Mouse (Mus musculus) embryonic facial prominence, embryonic 10.5 days (tissue): Measurements from ENCODE around the gene Usp22. TPM values are rescaled to one million over a fixed set of nuclear protein-coding genes. Genes with fewer than 3 reads are reported as not detected.
"Not testable (repeated sequence)": the region's sequence is repeated elsewhere in the genome, so short reads cannot be mapped to it uniquely, and the experiment has no call there.

ENCODE experiments used
- DNase-seq: peaks from one replicate; pipeline ENCODE4 v3.0.0-alpha.2; 2017; ENCODE audit warnings: low spot score
- H3K27ac ChIP-seq: fragments of 300-500 bp; sonication (generic); replicated peaks from 2 replicates; pipeline ENCODE4 v1.5.1; 2016; ENCODE audit warnings: mild to moderate bottlenecking
- H3K27me3 ChIP-seq: fragments of 300-500 bp; sonication (generic); replicated peaks from 2 replicates; pipeline ENCODE4 v1.6.1; 2016; ENCODE audit warnings: low read depth, mild to moderate bottlenecking; ENCODE audit not compliant: poor library complexity, severe bottlenecking
- H3K36me3 ChIP-seq: fragments of 300-500 bp; sonication (generic); replicated peaks from 2 replicates; pipeline ENCODE4 v1.6.1; 2016; ENCODE audit warnings: mild to moderate bottlenecking, moderate library complexity
- H3K4me1 ChIP-seq: fragments of 300-500 bp; sonication (generic); 2 replicates; pipeline ENCODE4 v1.6.1; 2016
- H3K4me3 ChIP-seq: fragments of 300-500 bp; sonication (generic); 2 replicates; pipeline ENCODE4 v1.5.1; 2016; ENCODE audit warnings: mild to moderate bottlenecking, moderate library complexity
- H3K9me3 ChIP-seq: fragments of 300-500 bp; sonication (generic); 2 replicates; pipeline ENCODE4 v1.6.1; 2016; ENCODE audit warnings: mild to moderate bottlenecking
- WGBS: fragments of 180-500 bp; shearing (Covaris S2); methylation state at CpG from one replicate; pipeline ENCODE4 v1.1.7; 2016; 5-methylcytosine and 5-hydroxymethylcytosine counted together
- polyA plus RNA-seq: library from polyadenylated mRNA; unstranded; fragments of >200 nt; fragmentation: Nextera tagmentation; extraction: Ambion mirVana; gene quantifications from 2 replicates; pipeline ENCODE4 v1.2.1, GENCODE M21; 2016

Gene Usp22
- polyA plus RNA-seq, 1 experiment from 2014 or later: 189 TPM

- H3K4me3 ChIP-seq: peak overlapping the region; percentile 99
- peaks cover 26% of the 10 kb centered on the region for H3K4me1 ChIP-seq
- no peaks in the 10 kb centered on the region for H3K9me3 ChIP-seq
- 73% methylated on average over 5 of the region's 5 CpGs for WGBS
- H3K27me3 ChIP-seq: no peaks in the 10 kb centered on the region
- peak overlapping the region; percentile 99 for H3K27ac ChIP-seq
- DNase-seq: no peak
- H3K36me3 ChIP-seq: peaks cover 13% of the 10 kb centered on the region
Measured at GRCm38 (mm10) chr11:61175778-61176177, 923 bp upstream of the Usp22 start.

- H3K4me1 ChIP-seq: peaks cover 26% of the 10 kb centered on the region
- H3K4me3 ChIP-seq: peak overlapping the region; percentile 99
- peak overlapping the region; percentile 99 for H3K27ac ChIP-seq
- WGBS: under 1% methylated on average over 28 of the region's 28 CpGs
- H3K27me3 ChIP-seq: no peaks in the 10 kb centered on the region
- no peaks in the 10 kb centered on the region for H3K9me3 ChIP-seq
- peak; percentile 89 for DNase-seq
- H3K36me3 ChIP-seq: peaks cover 17% of the 10 kb centered on the region
Measured at GRCm38 (mm10) chr11:61174291-61174820, 499 bp downstream of the Usp22 start.

- peaks cover 17% of the 10 kb centered on the region for H3K36me3 ChIP-seq
- 44% methylated on average over 15 of the region's 15 CpGs for WGBS
- peak overlapping the region; percentile 99 for H3K4me3 ChIP-seq
- H3K27me3 ChIP-seq, H3K9me3 ChIP-seq, DNase-seq, H3K27ac ChIP-seq: not testable (repeated sequence)
- peaks cover 26% of the 10 kb centered on the region for H3K4me1 ChIP-seq
Measured at GRCm38 (mm10) chr11:61173477-61173876, 1.4 kb downstream of the Usp22 start.

GRCm38 (mm10) chr11:61170184-61170583 is 4.7 kb downstream of the Usp22 start:
- 89% methylated on average over 5 of the region's 5 CpGs for WGBS
- no peaks in the 10 kb centered on the region for H3K9me3 ChIP-seq
- no peak overlapping the region for H3K27ac ChIP-seq
- H3K36me3 ChIP-seq: peaks cover 50% of the 10 kb centered on the region
- no peak for DNase-seq
- H3K27me3 ChIP-seq: no peaks in the 10 kb centered on the region
- no peak overlapping the region for H3K4me3 ChIP-seq
- H3K4me1 ChIP-seq: peaks cover 23% of the 10 kb centered on the region

- Histone ChIP-seq H3K36me3 (peaks cover 86% of the 10 kb centered on the region), H3K4me3 (no peak overlapping the region), H3K27ac (no peak overlapping the region), H3K27me3 (no peaks in the 10 kb centered on the region), H3K4me1 (no peaks in the 10 kb centered on the region), H3K9me3 (no peaks in the 10 kb centered on the region)
- WGBS: 93% methylated on average over 10 of the region's 10 CpGs
- DNase-seq: no peak
Measured at GRCm38 (mm10) chr11:61164881-61165280, 10.0 kb downstream of the Usp22 start.

GRCm38 (mm10) chr11:61164366-61164765 is 10.5 kb downstream of the Usp22 start:
- Histone ChIP-seq H3K27ac (no peak overlapping the region), H3K4me1 (no peaks in the 10 kb centered on the region), H3K36me3 (peaks cover 91% of the 10 kb centered on the region), H3K9me3 (no peaks in the 10 kb centered on the region), H3K4me3 (no peak overlapping the region), H3K27me3 (no peaks in the 10 kb centered on the region)
- no peak for DNase-seq
- WGBS: 96% methylated on average over 6 of the region's 6 CpGs

- no peak overlapping the region for H3K4me3 ChIP-seq
- no peaks in the 10 kb centered on the region for H3K27me3 ChIP-seq
- H3K9me3 ChIP-seq: no peaks in the 10 kb centered on the region
- no peak for DNase-seq
- peaks cover 100% of the 10 kb centered on the region for H3K36me3 ChIP-seq
- WGBS: 89% methylated on average over 3 of the region's 3 CpGs
- no peaks in the 10 kb centered on the region for H3K4me1 ChIP-seq
- H3K27ac ChIP-seq: no peak overlapping the region
Measured at GRCm38 (mm10) chr11:61163341-61163740, 11.5 kb downstream of the Usp22 start.

- no peaks in the 10 kb centered on the region for H3K4me1 ChIP-seq
- no peak overlapping the region for H3K4me3 ChIP-seq
- no peaks in the 10 kb centered on the region for H3K27me3 ChIP-seq
- peaks cover 100% of the 10 kb centered on the region for H3K36me3 ChIP-seq
- H3K9me3 ChIP-seq: no peaks in the 10 kb centered on the region
- no peak overlapping the region for H3K27ac ChIP-seq
- 96% methylated on average over 14 of the region's 14 CpGs for WGBS
- DNase-seq: no peak
Measured at GRCm38 (mm10) chr11:61162776-61163175, 12.1 kb downstream of the Usp22 start.

- Histone ChIP-seq H3K36me3 (peaks cover 100% of the 10 kb centered on the region), H3K27me3 (no peaks in the 10 kb centered on the region), H3K4me3 (no peak overlapping the region), H3K4me1 (no peaks in the 10 kb centered on the region), H3K9me3 (no peaks in the 10 kb centered on the region), H3K27ac (no peak overlapping the region)
- DNase-seq: no peak
- WGBS: 93% methylated on average over 13 of the region's 13 CpGs
Measured at GRCm38 (mm10) chr11:61161121-61161520, 13.7 kb downstream of the Usp22 start.

- Histone ChIP-seq H3K27ac (no peak overlapping the region), H3K27me3 (no peaks in the 10 kb centered on the region), H3K9me3 (no peaks in the 10 kb centered on the region), H3K4me1 (no peaks in the 10 kb centered on the region), H3K36me3 (peaks cover 100% of the 10 kb centered on the region), H3K4me3 (no peak overlapping the region)
- WGBS: 88% methylated on average over 11 of the region's 11 CpGs
- DNase-seq: no peak
Measured at GRCm38 (mm10) chr11:61159796-61160732, 14.8 kb downstream of the Usp22 start.

GRCm38 (mm10) chr11:61158141-61158540 is 16.7 kb downstream of the Usp22 start:
- DNase-seq: no peak
- Histone ChIP-seq H3K36me3 (peaks cover 100% of the 10 kb centered on the region), H3K9me3 (no peaks in the 10 kb centered on the region), H3K4me3 (no peak overlapping the region), H3K27me3 (no peaks in the 10 kb centered on the region), H3K27ac (no peak overlapping the region), H3K4me1 (no peaks in the 10 kb centered on the region)
- WGBS: 90% methylated on average over 3 of the region's 3 CpGs

- H3K4me3 ChIP-seq: no peak overlapping the region
- H3K27me3 ChIP-seq: no peaks in the 10 kb centered on the region
- no peaks in the 10 kb centered on the region for H3K4me1 ChIP-seq
- 85% methylated on average over 2 of the region's 2 CpGs for WGBS
- no peaks in the 10 kb centered on the region for H3K9me3 ChIP-seq
- DNase-seq: no peak
- peaks cover 97% of the 10 kb centered on the region for H3K36me3 ChIP-seq
- no peak overlapping the region for H3K27ac ChIP-seq
Measured at GRCm38 (mm10) chr11:61155727-61156126, 19.1 kb downstream of the Usp22 start.
